Mouse (Mus musculus) lung, embryonic 14.5 days (tissue): ENCODE data around the gene Ssbp3. TPM values are rescaled to one million over a fixed set of nuclear protein-coding genes. Genes with fewer than 3 reads are reported as not detected.

ENCODE experiments used
- ATAC-seq: fragments of 200-750 bp; cut with Nextera tagmentation; 2 replicates; pipeline ENCODE4 v1.8.0; 2017; ENCODE audit warnings: mild to moderate bottlenecking, moderate TSS enrichment, moderate library complexity; ENCODE audit not compliant: insufficient read depth
- DNase-seq: peaks from one replicate; pipeline ENCODE4 v3.0.0-alpha.2; 2015
- H3K27ac ChIP-seq: fragments of 300-500 bp; sonication (generic); 2 replicates; pipeline ENCODE4 v1.5.1; 2014; ENCODE audit warnings: low read depth, mild to moderate bottlenecking, moderate library complexity
- H3K27me3 ChIP-seq: fragments of 300-500 bp; sonication (generic); 2 replicates; pipeline ENCODE4 v1.6.1; 2014; ENCODE audit warnings: low read length, control low read depth; ENCODE audit not compliant: insufficient read depth
- H3K36me3 ChIP-seq: fragments of 300-500 bp; sonication (generic); 2 replicates; pipeline ENCODE4 v1.6.1; 2014; ENCODE audit warnings: control low read depth; ENCODE audit not compliant: insufficient read depth
- H3K4me1 ChIP-seq: fragments of 300-500 bp; sonication (generic); 2 replicates; pipeline ENCODE4 v1.6.1; 2014; ENCODE audit warnings: antibody characterized with exemption, control low read depth; ENCODE audit not compliant: insufficient read depth
- H3K4me2 ChIP-seq: fragments of 300-500 bp; sonication (generic); 2 replicates; pipeline ENCODE4 v1.6.1; 2014; ENCODE audit warnings: mild to moderate bottlenecking
- H3K4me3 ChIP-seq: fragments of 300-500 bp; sonication (generic); 2 replicates; pipeline ENCODE4 v1.5.1; 2014; ENCODE audit warnings: low read depth, low read length
- H3K9ac ChIP-seq: fragments of 300-500 bp; sonication (generic); 2 replicates; pipeline ENCODE4 v1.6.1; 2014
- H3K9me3 ChIP-seq: fragments of 300-500 bp; sonication (generic); 2 replicates; pipeline ENCODE4 v1.6.1; 2016; ENCODE audit warnings: low read depth, low read length, control low read depth
- CTCF ChIP-seq: IDR thresholded peaks from 2 replicates; pipeline ENCODE4 v1.5.1; 2016; ENCODE audit warnings: antibody characterized with exemption, low read depth
- WGBS: fragments of 180-500 bp; shearing (Covaris S2); extraction: QIAGEN DNeasy Blood & Tissue Kit; methylation state at CpG from one replicate; pipeline ENCODE4 v1.1.7; 2014; 5-methylcytosine and 5-hydroxymethylcytosine counted together
- polyA plus RNA-seq: library from polyadenylated mRNA; unstranded; fragments of >200 nt; fragmentation: Nextera tagmentation; extraction: Ambion mirVana; gene quantifications from 2 replicates; pipeline ENCODE4 v1.2.1, GENCODE M21; 2014

The Ssbp3 gene
- polyA plus RNA-seq, 1 experiment from 2014 or later: 80.2 TPM

GRCm38 (mm10) chr4:106968910-106969309, 58.4 kb downstream of the Ssbp3 start:
- ATAC-seq (no peak), DNase-seq (no peak)
- Histone ChIP-seq H3K4me3 (no peak overlapping the region), H3K4me1 (0 out of 2 replicates have a peak, but pooled peaks cover 3% of the 10 kb centered on the region), H3K27ac (no peak overlapping the region), H3K4me2 (no peak overlapping the region), H3K9me3 (no peaks in the 10 kb centered on the region), H3K9ac (no peak overlapping the region), H3K36me3 (0 out of 2 replicates have a peak, but pooled peaks cover 7% of the 10 kb centered on the region), H3K27me3 (no peaks in the 10 kb centered on the region)
- WGBS: 72% methylated on average over 8 of the region's 8 CpGs
- no peak for TF ChIP-seq CTCF

- H3K4me1 ChIP-seq: no peaks in the 10 kb centered on the region; the same call in 1 of the 2 replicates
These were observed 60.3 kb downstream of the Ssbp3 start for GRCm38 (mm10) chr4:106970786-106971185.

DNA sequence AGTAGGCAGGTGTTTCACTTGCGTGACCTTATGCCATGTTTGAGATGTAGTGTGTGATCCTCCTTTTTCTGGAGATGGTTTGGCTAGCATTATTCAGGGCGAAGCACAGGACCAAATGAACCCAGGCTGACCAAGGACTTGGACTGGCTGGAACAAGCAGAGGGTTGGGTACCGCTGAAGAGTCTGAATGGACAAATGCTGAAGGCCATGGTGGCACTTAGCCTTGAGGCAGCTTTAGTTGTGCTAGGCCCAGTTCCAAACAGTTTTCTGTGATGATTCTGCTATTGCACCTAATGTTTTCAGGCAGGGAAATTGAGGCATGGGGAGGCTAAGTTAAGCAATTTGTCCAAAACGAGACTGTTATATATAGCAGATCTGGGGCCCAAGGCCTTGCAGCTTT, 61.6 kb downstream of the Ssbp3 start:
- 83% methylated on average over 4 of the region's 4 CpGs for WGBS
- no peak for ATAC-seq
- DNase-seq: no peak
- Histone ChIP-seq H3K4me3 (no peak overlapping the region), H3K4me1 (peaks cover 10% of the 10 kb centered on the region), H3K9ac (no peak overlapping the region), H3K4me2 (no peak overlapping the region), H3K27ac (no peak overlapping the region), H3K9me3 (no peaks in the 10 kb centered on the region), H3K27me3 (no peaks in the 10 kb centered on the region), H3K36me3 (no peaks in the 10 kb centered on the region)
- no peak for TF ChIP-seq CTCF

More at GRCm38 (mm10) chr4:106970786-106971185, 60.3 kb downstream of the Ssbp3 start:
- H3K4me2 ChIP-seq: no peak overlapping the region
- WGBS: 58% methylated on average over 7 of the region's 7 CpGs
- no peaks in the 10 kb centered on the region for H3K9me3 ChIP-seq
- TF ChIP-seq CTCF: no peak
- ATAC-seq: peak; percentile 16; the same call in 1 of the 2 replicates
- no peak overlapping the region for H3K27ac ChIP-seq
- H3K4me3 ChIP-seq: no peak overlapping the region
- 0 out of 2 replicates have a peak, but pooled peaks cover 3% of the 10 kb centered on the region for H3K36me3 ChIP-seq
- no peaks in the 10 kb centered on the region for H3K27me3 ChIP-seq
- DNase-seq: no peak
- no peak overlapping the region for H3K9ac ChIP-seq

- no peak overlapping the region for H3K4me3 ChIP-seq
- peaks cover 16% of the 10 kb centered on the region for H3K4me1 ChIP-seq
- H3K9me3 ChIP-seq: no peaks in the 10 kb centered on the region
- 64% methylated on average over 15 of the region's 15 CpGs for WGBS
- no peak for ATAC-seq
- H3K9ac ChIP-seq: no peak overlapping the region
- no peaks in the 10 kb centered on the region for H3K36me3 ChIP-seq
- TF ChIP-seq CTCF: no peak
- no peak overlapping the region for H3K4me2 ChIP-seq
- H3K27me3 ChIP-seq: no peaks in the 10 kb centered on the region
- H3K27ac ChIP-seq: no peak overlapping the region
- no peak for DNase-seq
These were observed 62.2 kb downstream of the Ssbp3 start for GRCm38 (mm10) chr4:106972461-106973384.

DNA sequence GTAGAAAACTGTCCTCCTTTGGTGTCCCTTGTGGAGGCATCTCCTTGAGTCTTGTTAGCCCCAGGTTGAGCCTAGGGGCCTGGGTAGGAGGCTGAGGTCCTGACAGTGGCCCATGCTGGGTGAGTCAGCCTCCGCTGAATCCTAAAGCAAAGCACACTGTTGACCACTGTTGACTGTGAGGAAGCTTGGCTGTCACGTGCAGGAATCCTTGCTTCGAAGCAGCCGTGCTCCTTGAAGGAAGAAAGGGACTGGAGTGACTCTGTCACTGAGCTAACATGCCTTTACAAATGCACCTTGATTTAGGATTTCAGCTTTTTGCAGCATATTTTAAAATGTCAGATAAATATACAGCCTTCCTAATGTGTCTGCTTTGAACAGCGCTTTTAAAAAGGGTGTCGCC, 64.8 kb downstream of the Ssbp3 start:
- no peaks in the 10 kb centered on the region for H3K27me3 ChIP-seq
- H3K9me3 ChIP-seq: no peaks in the 10 kb centered on the region
- H3K4me3 ChIP-seq: no peak overlapping the region
- peaks cover 18% of the 10 kb centered on the region for H3K4me1 ChIP-seq
- TF ChIP-seq CTCF: no peak
- no peak overlapping the region for H3K9ac ChIP-seq
- peaks cover 3% of the 10 kb centered on the region; the same call in 1 of the 2 replicates for H3K36me3 ChIP-seq
- DNase-seq (no peak), ATAC-seq (no peak)
- no peak overlapping the region for H3K27ac ChIP-seq
- H3K4me2 ChIP-seq: no peak overlapping the region
- 64% methylated on average over 6 of the region's 6 CpGs for WGBS

DNA sequence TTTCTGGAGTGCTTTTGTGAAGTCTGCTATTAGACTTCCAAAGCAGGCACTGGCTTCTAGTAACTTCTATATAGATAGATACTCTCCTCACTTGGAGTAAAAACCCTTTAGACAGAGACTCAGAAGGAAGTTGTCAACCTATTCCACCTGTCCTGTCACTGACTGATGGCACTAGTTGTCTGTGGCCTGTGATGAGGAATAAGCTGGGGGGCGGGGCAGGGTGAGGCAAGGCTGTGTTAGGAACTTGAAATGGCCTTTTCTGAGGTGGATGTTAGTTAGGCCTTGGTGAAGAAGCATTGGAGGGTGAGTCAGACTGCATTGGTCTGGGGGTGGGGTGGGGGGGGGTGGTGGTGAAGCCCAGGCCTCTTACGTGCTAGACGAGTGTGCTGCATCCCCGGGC, 65.4 kb downstream of the Ssbp3 start:
- no peak overlapping the region for H3K4me2 ChIP-seq
- no peaks in the 10 kb centered on the region for H3K9me3 ChIP-seq
- H3K9ac ChIP-seq: no peak overlapping the region
- no peak for ATAC-seq
- DNase-seq: no peak
- H3K36me3 ChIP-seq: peaks cover 3% of the 10 kb centered on the region; the same call in 1 of the 2 replicates
- H3K27ac ChIP-seq: no peak overlapping the region
- no peak for TF ChIP-seq CTCF
- H3K4me3 ChIP-seq: no peak overlapping the region
- no peaks in the 10 kb centered on the region for H3K27me3 ChIP-seq
- H3K4me1 ChIP-seq: peaks cover 22% of the 10 kb centered on the region
- 44% methylated on average over 4 of the region's 4 CpGs for WGBS

DNA sequence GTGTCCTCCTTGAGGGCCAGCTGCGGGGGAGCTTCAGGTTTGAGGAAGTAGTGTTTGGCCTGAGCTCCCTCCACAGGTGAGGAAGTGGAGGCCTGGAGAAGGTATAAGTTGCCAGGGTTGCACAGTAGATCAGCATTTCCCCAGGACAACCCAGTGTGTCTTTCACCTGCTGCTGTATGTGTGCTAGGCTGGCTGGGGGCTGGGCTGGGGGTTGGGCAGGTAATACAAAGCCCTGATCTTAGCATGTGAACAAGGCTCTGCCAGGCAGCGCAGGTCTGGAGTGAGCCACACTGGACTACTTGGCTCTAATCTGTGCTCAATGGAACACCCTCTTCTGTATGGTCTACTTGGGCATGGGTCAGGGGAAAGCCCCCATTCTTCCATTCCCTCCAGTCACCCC, 66.1 kb downstream of the Ssbp3 start:
- Histone ChIP-seq H3K27ac (no peak overlapping the region), H3K4me1 (peaks cover 27% of the 10 kb centered on the region), H3K4me3 (no peak overlapping the region), H3K4me2 (no peak overlapping the region), H3K27me3 (no peaks in the 10 kb centered on the region), H3K36me3 (peaks cover 3% of the 10 kb centered on the region; the same call in 1 of the 2 replicates), H3K9me3 (no peaks in the 10 kb centered on the region), H3K9ac (no peak overlapping the region; the same call in 1 of the 2 replicates)
- no peak for TF ChIP-seq CTCF
- no peak for DNase-seq
- no peak for ATAC-seq
- WGBS: 64% methylated on average over 2 of the region's 2 CpGs
